In the genomic region with DNA sequence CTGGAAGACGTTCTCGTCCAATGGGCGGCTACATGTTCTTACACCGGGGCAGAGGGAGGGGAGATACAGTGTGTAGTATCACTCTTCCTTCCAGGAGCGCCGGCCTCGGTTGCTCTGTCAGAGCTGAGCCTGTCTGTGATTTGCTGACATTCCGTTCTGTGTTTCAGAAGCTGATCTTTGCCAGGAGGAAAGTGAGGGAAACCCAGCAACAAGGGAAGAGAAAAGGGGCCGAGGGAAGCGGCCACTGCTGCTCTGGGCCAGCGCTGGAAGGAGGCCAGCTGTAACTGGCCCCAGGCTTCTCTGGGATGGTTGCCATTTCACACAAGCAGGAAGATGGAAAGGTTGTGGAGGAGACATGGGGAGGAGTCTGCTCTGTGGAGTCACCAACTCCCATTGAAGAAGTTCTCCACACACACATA, we compare ENCODE assay signal across 9 mouse cellular contexts.
A peak's percentile ranks its signal among the peaks of the same experiment; 100 is the strongest.
DNase-seq lines count a peak whose midpoint lies in the region; ATAC-seq and TF ChIP-seq lines count a peak whose summit lies in the region.
"Had no signal": no experiment of that assay in that cellular context is flagged by ENCODE, and none has a peak within 500 bp of the region (broad histone marks: within the 10 kb centered on the region; RNA-seq: fewer than 3 reads in every experiment).

No protein-coding gene starts in this region.

- H3K27ac ChIP-seq in hindbrain, embryonic 15.5 days (replicated peaks), result peak overlapping the region; percentile 61
- peak overlapping the region; percentile 48; the same call in 1 of the 2 replicates for H3K27ac ChIP-seq in left cerebral cortex, adult 2 months
- H3K27ac ChIP-seq: midbrain, embryonic 12.5 days had no signal

- H3K36me3 ChIP-seq in hindbrain, embryonic 15.5 days, result no peaks in the 10 kb centered on the region
- H3K36me3 ChIP-seq: midbrain, embryonic 12.5 days had no signal

- DNase-seq in adrenal gland, adult (ENCODE audit: inconsistent age in 2 of 2, low spot score in 1 of 2), result peak; percentile 19 to 68
- DNase-seq in adrenal gland, postnatal 4 days (ENCODE audit: low spot score in 2 of 2), result no peak
- peak; percentile 50 for DNase-seq in brain, embryonic 18.5 days (ENCODE audit: low read depth, low spot score)
- DNase-seq in frontal cortex, postnatal 36 days (ENCODE audit: low spot score in 2 of 2), result peak; percentile 28 to 56
- peak; percentile 31 to 54 for DNase-seq in left cerebral cortex, adult 2 months (ENCODE audit: extremely low spot score in 1 of 2, low spot score in 2 of 2)
- peak; percentile 52 for DNase-seq in ovary, postnatal 36 days (ENCODE audit: low spot score)
- DNase-seq in spleen, postnatal 4 days (ENCODE audit: low spot score in 2 of 2), result no peak

- no peaks in the 10 kb centered on the region for H3K9me3 ChIP-seq in hindbrain, embryonic 15.5 days
- H3K9me3 ChIP-seq: midbrain, embryonic 12.5 days had no signal

- no peaks in the 10 kb centered on the region for H3K27me3 ChIP-seq in hindbrain, embryonic 15.5 days
- H3K27me3 ChIP-seq: midbrain, embryonic 12.5 days had no signal

- no peak overlapping the region for H3K9ac ChIP-seq in hindbrain, embryonic 15.5 days
- H3K9ac ChIP-seq: midbrain, embryonic 12.5 days had no signal

- WGBS in hindbrain, embryonic 15.5 days, result 43% methylated on average over 11 of the region's 11 CpGs

- no peak overlapping the region for H3K4me3 ChIP-seq in hindbrain, embryonic 15.5 days
- no peak overlapping the region for H3K4me3 ChIP-seq in left cerebral cortex, adult 2 months
- H3K4me3 ChIP-seq: midbrain, embryonic 12.5 days had no signal

- peak; percentile 94 for ATAC-seq in hindbrain, embryonic 15.5 days (ENCODE audit: low FRiP score, low read depth)

- no peak for TF ChIP-seq CTCF in left cerebral cortex, adult 2 months (IDR thresholded peaks at IDR 0.05)

- peaks cover 11% of the 10 kb centered on the region for H3K4me1 ChIP-seq in hindbrain, embryonic 15.5 days (replicated peaks)
- H3K4me1 ChIP-seq: midbrain, embryonic 12.5 days had no signal

- H3K4me2 ChIP-seq in hindbrain, embryonic 15.5 days, result no peak overlapping the region
- H3K4me2 ChIP-seq: midbrain, embryonic 12.5 days had no signal

- intact Hi-C loops in left cerebral cortex, adult 2 months (cut with DNase I), result no loop called here

Comparison
In these comparisons a context has a peak if more than half of its experiments do, and no peak if none do; other contexts are left out.
1. DNase-seq: peak in adrenal gland, adult (2 of 2), brain, embryonic 18.5 days (single experiment), frontal cortex, postnatal 36 days (2 of 2), left cerebral cortex, adult 2 months (2 of 2) and ovary, postnatal 36 days (single experiment); none in adrenal gland, postnatal 4 days (0 of 2) and spleen, postnatal 4 days (0 of 2).